Mouse (Mus musculus) embryo, embryonic 9.5 days (tissue): ENCODE results near the gene Ndrg2.
A peak's percentile ranks its signal among the peaks of the same experiment; 100 is the strongest.
"Not testable (repeated sequence)": the region's sequence is repeated elsewhere in the genome, so short reads cannot be mapped to it uniquely, and the experiment has no call there.

Experiments used
- DNase-seq: peaks from one replicate; pipeline ENCODE4 v3.0.0-alpha.2; 2017; ENCODE audit errors: extremely low spot score

Gene Ndrg2

DNA sequence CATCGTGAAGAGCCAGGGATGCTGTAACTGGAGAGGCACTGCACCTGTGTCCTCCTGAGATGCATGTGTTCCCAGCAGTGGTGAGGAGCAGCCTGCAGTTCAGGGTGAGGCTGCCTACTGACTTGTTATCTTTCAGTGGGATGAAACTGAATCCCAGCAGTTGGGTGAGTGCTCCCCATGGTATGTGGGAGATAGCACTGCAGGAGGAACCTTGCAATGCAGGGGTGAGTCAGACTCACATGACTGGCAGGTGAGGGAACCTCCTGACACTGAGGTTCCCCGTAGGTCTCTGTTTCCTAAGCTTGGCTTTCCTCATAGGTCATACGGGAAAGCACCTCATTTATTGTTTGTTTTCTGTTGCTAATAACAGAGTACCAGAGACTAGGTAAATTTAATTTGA lies 36.4 kb downstream of the Ndrg2 start:
- DNase-seq: no peak

DNA sequence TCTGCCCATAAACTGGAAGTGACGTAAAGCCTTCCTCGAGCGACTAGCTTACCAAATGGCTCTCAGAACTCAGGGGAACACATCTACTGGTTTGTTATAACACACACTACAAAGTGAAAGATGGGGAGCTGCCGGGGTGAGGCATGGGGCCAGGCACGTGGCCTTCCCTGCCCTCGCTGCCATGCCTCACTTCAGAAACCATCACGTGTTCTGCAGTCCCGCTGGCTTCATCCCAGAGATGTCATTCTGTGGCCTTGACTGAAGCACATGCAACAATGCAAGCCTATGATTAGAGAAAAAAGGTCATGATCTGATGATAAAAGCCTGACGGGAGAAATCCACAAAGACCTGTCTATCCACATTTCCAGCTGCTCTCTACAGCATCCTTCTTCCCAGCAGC lies 42.2 kb downstream of the Ndrg2 start:
- no peak for DNase-seq

DNA sequence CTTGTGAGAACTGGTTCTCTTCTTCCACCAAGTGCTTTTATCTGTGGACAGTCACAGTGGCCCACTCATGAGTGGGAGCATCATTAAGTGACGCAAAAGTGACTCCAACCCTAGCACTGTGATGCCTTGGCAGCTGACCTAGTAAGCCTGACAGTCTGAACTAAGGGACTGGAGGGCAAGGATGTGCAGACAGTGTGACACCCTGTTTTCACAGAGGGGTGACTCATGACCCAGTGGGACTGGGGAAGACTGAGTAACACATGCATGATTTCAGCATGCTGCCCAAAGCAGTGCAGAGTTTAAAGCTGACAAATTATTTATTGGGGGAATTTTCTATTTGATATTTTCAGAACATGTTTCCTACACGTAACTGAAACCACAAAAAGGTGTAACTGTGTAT lies 43.2 kb downstream of the Ndrg2 start:
- no peak for DNase-seq

DNA sequence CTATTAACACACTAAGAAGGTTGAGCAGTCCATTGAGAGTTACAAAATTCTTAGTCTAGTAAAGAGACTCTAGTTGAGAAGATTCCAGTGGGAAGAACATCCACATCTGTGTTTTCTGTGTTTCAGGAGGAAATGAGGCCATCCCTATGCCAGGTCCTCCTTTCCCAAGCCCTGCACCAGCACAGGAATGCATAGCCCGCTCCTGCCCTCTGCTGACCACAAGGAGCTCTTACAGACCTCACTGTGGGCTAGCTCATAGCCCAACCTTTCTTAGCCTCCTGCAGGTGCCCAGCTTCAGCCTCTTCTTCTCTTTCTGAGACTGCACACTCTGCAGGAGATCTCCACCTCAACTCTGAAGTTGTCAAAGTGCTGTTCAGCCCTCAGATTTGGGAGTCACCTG lies 50.4 kb downstream of the Ndrg2 start:
- peak; percentile 11 for DNase-seq

DNA sequence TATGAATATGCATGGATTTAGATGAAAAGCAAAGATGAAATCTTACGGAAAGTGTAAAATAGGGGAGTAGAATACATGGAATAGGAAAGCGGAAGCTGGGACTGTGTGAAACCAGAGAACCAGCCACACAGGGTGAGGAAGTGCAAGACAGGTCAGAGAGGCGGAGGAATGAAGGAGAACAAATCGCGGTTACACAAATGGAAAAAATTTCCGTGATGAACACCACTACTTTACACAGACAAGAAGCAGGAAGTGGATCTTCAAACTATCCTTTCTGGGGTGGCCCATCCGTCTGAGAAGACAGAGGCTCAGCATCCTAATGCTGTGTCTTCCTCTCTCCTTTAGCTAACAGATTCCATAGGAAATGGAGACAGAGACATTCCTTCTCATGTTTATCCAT lies 58.7 kb downstream of the Ndrg2 start:
- DNase-seq: not testable (repeated sequence)
